In genomic region chr17:86436583-86437370, GRCm38 (mm10) we compare ENCODE assay signal across 14 mouse cellular contexts.
DNase-seq lines count a peak whose midpoint lies in the region; ATAC-seq and TF ChIP-seq lines count a peak whose summit lies in the region.
"Had no signal": no experiment of that assay in that cellular context is flagged by ENCODE, and none has a peak within 500 bp of the region (broad histone marks: within the 10 kb centered on the region; RNA-seq: fewer than 3 reads in every experiment).

No protein-coding gene starts in this region.

- no peak for TF ChIP-seq CTCF in layer of hippocampus, adult 2 months (conservative IDR thresholded peaks at IDR 0.05)
- no peak for TF ChIP-seq CTCF in CH12.LX (conservative IDR thresholded peaks at IDR 0.05 in 1 of 2, IDR thresholded peaks at IDR 0.05 in 1 of 2; ENCODE audit: low read depth in 2 of 2, low read length in 2 of 2)

- ATAC-seq in monocyte, adult 5-6 weeks (replicated peaks; ENCODE audit: insufficient number of reproducible peaks, low FRiP score, low TSS enrichment, poor library complexity, severe bottlenecking), result 0 out of 2 replicates have a peak, but pooled peaks have one; percentile 28
- ATAC-seq: intestine, embryonic 15.5 days had no signal

- no peak for TF ChIP-seq POLR2A in CH12.LX (IDR thresholded peaks at IDR 0.05; ENCODE audit: low read depth, low read length)

- peaks cover 6 to 19% of the 10 kb centered on the region in 2 experiments for H3K36me3 ChIP-seq in CH12.LX (replicated peaks in 1 of 2; ENCODE audit: control insufficient read depth in 1 of 2, insufficient read depth in 1 of 2, low read length in 1 of 2)
- H3K36me3 ChIP-seq: hindbrain, embryonic 10.5 days; intestine, embryonic 15.5 days had no signal

- TF ChIP-seq RAD21 in CH12.LX (IDR thresholded peaks at IDR 0.05; ENCODE audit: low read depth, low read length), result no peak

- DNase-seq in gastrocnemius, adult 18-20 months (ENCODE audit: low spot score), result peak; percentile 33
- DNase-seq in gastrocnemius, postnatal 36 days, result no peak
- DNase-seq in layer of hippocampus, adult 2 months (ENCODE audit: low spot score in 2 of 2), result peak in 1 of 2 experiments; percentile 8
- no peak for DNase-seq in layer of hippocampus, adult 9-10 months (ENCODE audit: low spot score)
- no peak for DNase-seq in CH12.LX (ENCODE audit: extremely low read depth)
- DNase-seq in testis, postnatal 10 days (ENCODE audit: low spot score), result no peak
- no peak for DNase-seq in ovary, postnatal 36 days (ENCODE audit: low spot score)
- DNase-seq: forebrain, postnatal 0 days; right cerebral cortex, postnatal 14 days had no signal

- in situ Hi-C loops in CH12.LX (cut with MboI; ENCODE audit: low pct_ligation_motif_present, low pct_unique_long_range_greater_than_20kb, low sequenced_read_pairs), result loop anchor here (5.0 to 25.0 kb wide), 3 partner anchors 52 to 549 kb away; no protein-coding TSS in a partner anchor

- peaks cover 34 to 62% of the 10 kb centered on the region in 2 experiments for H3K4me1 ChIP-seq in CH12.LX (ENCODE audit: control insufficient read depth in 1 of 2, insufficient read depth in 2 of 2)

- no peak overlapping the region; the same call in 1 of the 2 replicates for H3K4me2 ChIP-seq in CH12.LX (ENCODE audit: insufficient read depth, low read depth, poor library complexity, severe bottlenecking)
- H3K4me2 ChIP-seq: midbrain, embryonic 11.5 days had no signal

- H3K79me2 ChIP-seq in CH12.LX (replicated peaks; ENCODE audit: control insufficient read depth, extremely low read depth, insufficient read depth, poor library complexity, severe bottlenecking), result peaks cover 4% of the 10 kb centered on the region; the same call in 1 of the 2 replicates

- peaks cover 7% of the 10 kb centered on the region for H3K9me3 ChIP-seq in CH12.LX (replicated peaks; ENCODE audit: low read length)
- H3K9me3 ChIP-seq: intestine, embryonic 15.5 days had no signal

- dilution Hi-C loops in CH12.LX (cut with MboI; ENCODE audit: extremely low pct_ligation_motif_present, extremely low pct_unique_long_range_greater_than_20kb, low sequenced_read_pairs), result no loop called here

- H3K9ac ChIP-seq in CH12.LX (ENCODE audit: insufficient read depth, low read depth), result peak overlapping the region; percentile 60
- H3K9ac ChIP-seq: forebrain, postnatal 0 days; intestine, embryonic 15.5 days; liver, embryonic 14.5 days had no signal

- H3K27ac ChIP-seq in layer of hippocampus, adult 2 months, result peak overlapping the region; percentile 94
- H3K27ac ChIP-seq in CH12.LX (ENCODE audit: insufficient read depth, low read depth), result peak overlapping the region; percentile 65; the same call in 1 of the 2 replicates
- H3K27ac ChIP-seq: hindbrain, embryonic 10.5 days; liver, embryonic 14.5 days had no signal

- intact Hi-C loops in gastrocnemius, postnatal 36 days (cut with DNase I), result no loop called here

- H3K4me3 ChIP-seq in layer of hippocampus, adult 2 months, result peak overlapping the region; percentile 11; the same call in 1 of the 2 replicates
- H3K4me3 ChIP-seq in CH12.LX (replicated peaks in 1 of 3; ENCODE audit: low read depth in 2 of 3, low read length in 2 of 3, poor library complexity in 1 of 3), result peak overlapping the region in 1 of 3 experiments; percentile 54
- H3K4me3 ChIP-seq: hindbrain, embryonic 10.5 days; intestine, embryonic 15.5 days had no signal

- no peaks in the 10 kb centered on the region for H3K27me3 ChIP-seq in CH12.LX (replicated peaks)
- H3K27me3 ChIP-seq: intestine, embryonic 15.5 days had no signal

- 0 out of 2 replicates have a peak, but pooled peaks have one; percentile 9 for TF ChIP-seq EP300 in CH12.LX (IDR thresholded peaks at IDR 0.05; ENCODE audit: low read length)

TF ChIP-seq in CH12.LX, 34 proteins besides CTCF, POLR2A, EP300 and RAD21:
- TF ChIP-seq CHD2 (IDR thresholded peaks at IDR 0.05; ENCODE audit: low read length) (no peak), TCF12 (IDR thresholded peaks at IDR 0.05; ENCODE audit: low read depth, low read length) (peak; percentile 38; the same call in 1 of the 2 replicates)
TF ChIP-seq in CH12.LX: peak in this region for 1.
